Mouse (Mus musculus) lung, postnatal 0 days (tissue): ENCODE data around the gene Gpha2.

Source experiments
- CTCF ChIP-seq: IDR thresholded peaks from 2 replicates; pipeline ENCODE4 v1.5.1; 2016; ENCODE audit warnings: antibody characterized with exemption, mild to moderate bottlenecking
- EP300 ChIP-seq: IDR thresholded peaks from 2 replicates; pipeline ENCODE4 v1.6.1; 2016; ENCODE audit warnings: antibody characterized with exemption, mild to moderate bottlenecking, control low read depth

- TF ChIP-seq CTCF (no peak), EP300 (no peak)
These were observed 10.0 kb upstream of the Gpha2 start for GRCm38 (mm10) chr19:6216046-6216705.
